Mouse (Mus musculus) myocyte (in vitro differentiated cells): ENCODE measurements around the gene Dop1a.

Experiments
- CEBPB ChIP-seq: IDR thresholded peaks from 2 replicates; pipeline ENCODE4 v1.6.1; 2011; ENCODE audit warnings: mild to moderate bottlenecking, moderate library complexity; ENCODE audit not compliant: poor library complexity, insufficient read depth, severe bottlenecking
- E2F4 ChIP-seq: IDR thresholded peaks from one replicate; pipeline ENCODE4 v1.6.1; 2011; ENCODE audit warnings: mild to moderate bottlenecking, control low read depth, moderate library complexity; ENCODE audit not compliant: insufficient read depth
- MAX ChIP-seq: IDR thresholded peaks from one replicate; pipeline ENCODE4 v1.6.1; 2011; ENCODE audit warnings: low read depth, mild to moderate bottlenecking, control low read depth
- MYOD1 ChIP-seq, 3 experiments: IDR thresholded peaks; one replicate each; pipeline ENCODE4 v1.6.1; 2011; ENCODE audit warnings: control low read depth in 2 of 3, low read depth in 2 of 3, mild to moderate bottlenecking in 2 of 3, moderate library complexity in 1 of 3; ENCODE audit not compliant: insufficient read length in 2 of 3, control insufficient read depth in 1 of 3
- MYOG ChIP-seq, 3 experiments: IDR thresholded peaks; one replicate each; pipeline ENCODE4 v1.6.1; 2011; ENCODE audit warnings: control low read depth in 2 of 3, low read depth in 2 of 3, mild to moderate bottlenecking in 2 of 3; ENCODE audit not compliant: insufficient read length in 2 of 3, control insufficient read depth in 1 of 3, insufficient read depth in 1 of 3
- POLR2A ChIP-seq: IDR thresholded peaks from one replicate; pipeline ENCODE4 v1.6.1; 2011; ENCODE audit warnings: low read depth, mild to moderate bottlenecking, control low read depth, moderate library complexity; ENCODE audit not compliant: insufficient read length
- POLR2AphosphoS2 ChIP-seq: IDR thresholded peaks from one replicate; pipeline ENCODE4 v1.6.1; 2011; ENCODE audit warnings: low read depth, control low read depth; ENCODE audit not compliant: insufficient read length
- REST ChIP-seq: IDR thresholded peaks from one replicate; pipeline ENCODE4 v1.6.1; 2011; ENCODE audit warnings: mild to moderate bottlenecking, control low read depth, moderate library complexity; ENCODE audit not compliant: insufficient read depth, insufficient read length
- SRF ChIP-seq: IDR thresholded peaks from one replicate; pipeline ENCODE4 v1.6.1; 2011; ENCODE audit warnings: low read depth; ENCODE audit not compliant: control insufficient read depth, insufficient read length
- TCF12 ChIP-seq: IDR thresholded peaks from one replicate; pipeline ENCODE4 v1.6.1; 2011; ENCODE audit warnings: mild to moderate bottlenecking, control low read depth; ENCODE audit not compliant: poor library complexity, insufficient read depth, severe bottlenecking
- TCF3 ChIP-seq: IDR thresholded peaks from one replicate; pipeline ENCODE4 v1.6.1; 2011; ENCODE audit warnings: low read depth, control low read depth; ENCODE audit not compliant: insufficient read length
- USF1 ChIP-seq: IDR thresholded peaks from one replicate; pipeline ENCODE4 v1.6.1; 2011; ENCODE audit warnings: low read depth, mild to moderate bottlenecking, control low read depth, moderate library complexity

DNA sequence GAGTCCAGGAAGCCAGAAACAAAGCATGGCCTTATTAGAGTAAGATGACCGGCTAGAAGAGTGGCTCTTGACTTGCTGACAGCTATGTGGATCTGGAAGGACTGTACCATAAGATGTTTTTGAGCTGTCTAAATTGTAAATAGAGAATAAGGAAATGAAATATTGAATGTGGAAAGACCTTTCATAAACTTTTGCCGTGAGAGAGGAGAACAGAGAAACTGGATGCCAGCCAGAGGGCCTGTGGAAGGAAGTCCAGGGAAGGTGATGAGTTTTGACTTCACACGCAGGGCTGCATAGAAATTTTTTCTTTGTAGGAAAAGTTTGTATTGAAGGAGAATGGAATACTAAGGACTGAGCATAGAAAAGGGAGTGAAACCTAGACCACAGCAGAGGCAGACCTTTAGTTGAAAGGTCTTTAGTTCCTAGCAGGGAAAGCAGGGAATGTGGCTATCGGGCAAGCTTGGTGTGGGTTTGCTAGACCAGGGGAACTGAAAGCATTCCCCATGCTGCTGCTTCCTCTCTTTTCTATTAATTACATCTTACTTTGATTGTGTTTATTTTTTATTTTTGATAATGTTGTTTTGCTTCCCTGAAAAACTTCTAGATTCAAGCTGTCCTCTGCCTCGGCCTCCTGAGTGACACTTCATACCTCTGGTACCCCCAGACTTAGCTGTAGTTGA, 11.6 kb downstream of the Dop1a start:
- TF ChIP-seq TCF12: no peak
- no peak for TF ChIP-seq POLR2A
- no peak for TF ChIP-seq MAX
- no peak for TF ChIP-seq USF1
- no peak for TF ChIP-seq MYOG (IDR thresholded peaks at IDR 0.05; ENCODE audit: control insufficient read depth in 1 of 3, insufficient read depth in 1 of 3, insufficient read length in 2 of 3, low read depth in 2 of 3)
- TF ChIP-seq TCF3: no peak
- TF ChIP-seq E2F4: no peak
- TF ChIP-seq CEBPB: no peak
- TF ChIP-seq MYOD1 (IDR thresholded peaks at IDR 0.05; ENCODE audit: control insufficient read depth in 1 of 3, insufficient read length in 2 of 3, low read depth in 2 of 3): no peak
- TF ChIP-seq POLR2AphosphoS2: no peak
- no peak for TF ChIP-seq SRF
- TF ChIP-seq REST: no peak
